Mouse (Mus musculus) splenic B cell, adult 2 months (primary cell): ENCODE measurements around the gene Gcm2.

ENCODE experiments used
- DNase-seq: peaks from one replicate; pipeline ENCODE4 v3.0.0-alpha.2; 2011; ENCODE audit warnings: low read depth, low spot score
- H3K27me3 ChIP-seq: 2 replicates; pipeline ENCODE4 v1.6.1; 2012; ENCODE audit warnings: mild to moderate bottlenecking, low read length, moderate library complexity, mixed read lengths; ENCODE audit not compliant: control insufficient read depth, poor library complexity, insufficient read depth, severe bottlenecking
- H3K36me3 ChIP-seq: 2 replicates; pipeline ENCODE4 v1.6.1; 2012; ENCODE audit warnings: mild to moderate bottlenecking, low read length, moderate library complexity, mixed read lengths; ENCODE audit not compliant: control insufficient read depth, poor library complexity, insufficient read depth, severe bottlenecking

Gene Gcm2

GRCm38 (mm10) chr13:41110935-41111334 is at the start of gene Gcm2:
Gene Gcm2 (minus strand): TSS chr13:41111035.
- no peaks in the 10 kb centered on the region for H3K27me3 ChIP-seq
- DNase-seq, result no peak
- H3K36me3 ChIP-seq, result no peaks in the 10 kb centered on the region

GRCm38 (mm10) chr13:41158426-41158825 is 47.6 kb upstream of the Gcm2 start:
- no peaks in the 10 kb centered on the region for H3K36me3 ChIP-seq
- no peaks in the 10 kb centered on the region for H3K27me3 ChIP-seq

GRCm38 (mm10) chr13:41153146-41153545 is 42.3 kb upstream of the Gcm2 start:
- Histone ChIP-seq H3K36me3 (no peaks in the 10 kb centered on the region), H3K27me3 (no peaks in the 10 kb centered on the region)
- DNase-seq, result no peak

More at GRCm38 (mm10) chr13:41158426-41158825, 47.6 kb upstream of the Gcm2 start:
- DNase-seq, result no peak

- H3K36me3 ChIP-seq, result no peaks in the 10 kb centered on the region
- no peaks in the 10 kb centered on the region for H3K27me3 ChIP-seq
- peak; percentile 68 for DNase-seq
Measured at GRCm38 (mm10) chr13:41146271-41146670, 35.4 kb upstream of the Gcm2 start.

GRCm38 (mm10) chr13:41145433-41145970 is 34.7 kb upstream of the Gcm2 start:
- DNase-seq, result no peak
- H3K27me3 ChIP-seq, result no peaks in the 10 kb centered on the region
- no peaks in the 10 kb centered on the region for H3K36me3 ChIP-seq

- Histone ChIP-seq H3K27me3 (no peaks in the 10 kb centered on the region), H3K36me3 (no peaks in the 10 kb centered on the region)
- DNase-seq, result peak; percentile 66
Measured at GRCm38 (mm10) chr13:41134901-41135300, 24.1 kb upstream of the Gcm2 start.

- no peaks in the 10 kb centered on the region for H3K27me3 ChIP-seq
- no peaks in the 10 kb centered on the region for H3K36me3 ChIP-seq
- no peak for DNase-seq
Measured at GRCm38 (mm10) chr13:41129061-41129460, 18.2 kb upstream of the Gcm2 start.

GRCm38 (mm10) chr13:41128326-41128725 is 17.5 kb upstream of the Gcm2 start:
- no peaks in the 10 kb centered on the region for H3K27me3 ChIP-seq
- H3K36me3 ChIP-seq, result no peaks in the 10 kb centered on the region
- DNase-seq, result no peak

- no peak for DNase-seq
- Histone ChIP-seq H3K27me3 (no peaks in the 10 kb centered on the region), H3K36me3 (no peaks in the 10 kb centered on the region)
Measured at GRCm38 (mm10) chr13:41123666-41124225, 12.9 kb upstream of the Gcm2 start.

GRCm38 (mm10) chr13:41119152-41119945 is 8.5 kb upstream of the Gcm2 start:
- no peaks in the 10 kb centered on the region for H3K36me3 ChIP-seq
- H3K27me3 ChIP-seq, result no peaks in the 10 kb centered on the region
- DNase-seq, result no peak

- no peaks in the 10 kb centered on the region for H3K36me3 ChIP-seq
- no peaks in the 10 kb centered on the region for H3K27me3 ChIP-seq
- DNase-seq, result no peak
Measured at GRCm38 (mm10) chr13:41113940-41114339, 3.1 kb upstream of the Gcm2 start, which contains the start of gene Sycp2l. Gene Sycp2l (plus strand): TSS chr13:41114307.

GRCm38 (mm10) chr13:41105541-41105940 is 5.3 kb downstream of the Gcm2 start:
- Histone ChIP-seq H3K27me3 (no peaks in the 10 kb centered on the region), H3K36me3 (no peaks in the 10 kb centered on the region)
- DNase-seq, result peak; percentile 25

GRCm38 (mm10) chr13:41103841-41104525 is 6.9 kb downstream of the Gcm2 start:
- no peaks in the 10 kb centered on the region for H3K36me3 ChIP-seq
- H3K27me3 ChIP-seq, result no peaks in the 10 kb centered on the region
- no peak for DNase-seq

GRCm38 (mm10) chr13:41100031-41100430 is 10.8 kb downstream of the Gcm2 start:
- Histone ChIP-seq H3K27me3 (no peaks in the 10 kb centered on the region), H3K36me3 (no peaks in the 10 kb centered on the region)
- DNase-seq, result no peak

- H3K36me3 ChIP-seq, result no peaks in the 10 kb centered on the region
- DNase-seq, result no peak
Measured at GRCm38 (mm10) chr13:41098325-41098724, 12.5 kb downstream of the Gcm2 start.

More at GRCm38 (mm10) chr13:41098325-41098724, 12.5 kb downstream of the Gcm2 start:
- no peaks in the 10 kb centered on the region for H3K27me3 ChIP-seq
